Mouse (Mus musculus): ENCODE data around the gene Scrn2. TPM values are rescaled to one million over a fixed set of nuclear protein-coding genes. Genes with fewer than 3 reads are reported as not detected.

Gene Scrn2
- polyA plus RNA-seq, 1 experiment from 2014 or later, result 16.7 TPM

DNA sequence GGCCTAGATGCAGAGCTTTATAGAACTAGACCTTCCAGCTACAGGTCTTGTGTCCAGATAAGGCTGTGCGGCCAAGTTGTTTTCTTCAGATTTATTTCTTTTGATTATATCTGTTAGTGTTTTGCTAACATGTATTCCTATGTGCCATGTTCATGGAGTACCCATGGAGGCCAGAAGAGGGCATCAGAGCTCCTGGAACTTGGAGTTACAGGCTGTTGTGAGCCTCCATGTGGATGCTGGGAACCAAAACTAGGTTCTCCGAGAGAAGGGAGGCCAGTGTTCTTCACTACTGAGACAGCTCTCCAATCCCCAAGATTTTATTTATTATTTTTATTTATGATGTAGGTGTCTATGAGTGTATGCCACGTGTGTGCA is 34.2 kb downstream of the Scrn2 start:
- peaks cover 24% of the 10 kb centered on the region for H3K36me3 ChIP-seq (ENCODE audit: control insufficient read depth, insufficient read depth, low read length)
- no peak overlapping the region for H3K9ac ChIP-seq (ENCODE audit: low read depth, low read length)
- H3K27ac ChIP-seq (ENCODE audit: low read length), result no peak overlapping the region
- WGBS, result 90% methylated on average over 3 of the region's 3 CpGs
- H3K9me3 ChIP-seq (replicated peaks; ENCODE audit: control insufficient read depth, low read length, poor library complexity, severe bottlenecking), result no peaks in the 10 kb centered on the region
- no peak overlapping the region for H3K4me2 ChIP-seq (ENCODE audit: low read length)
- no peak overlapping the region for H3K4me3 ChIP-seq (ENCODE audit: low read depth, low read length)
- no peak for ATAC-seq
- no peaks in the 10 kb centered on the region for H3K27me3 ChIP-seq (ENCODE audit: control insufficient read depth, insufficient read depth, low read depth, low read length)
- H3K4me1 ChIP-seq (ENCODE audit: control insufficient read depth, insufficient read depth, low read length), result no peaks in the 10 kb centered on the region

DNA sequence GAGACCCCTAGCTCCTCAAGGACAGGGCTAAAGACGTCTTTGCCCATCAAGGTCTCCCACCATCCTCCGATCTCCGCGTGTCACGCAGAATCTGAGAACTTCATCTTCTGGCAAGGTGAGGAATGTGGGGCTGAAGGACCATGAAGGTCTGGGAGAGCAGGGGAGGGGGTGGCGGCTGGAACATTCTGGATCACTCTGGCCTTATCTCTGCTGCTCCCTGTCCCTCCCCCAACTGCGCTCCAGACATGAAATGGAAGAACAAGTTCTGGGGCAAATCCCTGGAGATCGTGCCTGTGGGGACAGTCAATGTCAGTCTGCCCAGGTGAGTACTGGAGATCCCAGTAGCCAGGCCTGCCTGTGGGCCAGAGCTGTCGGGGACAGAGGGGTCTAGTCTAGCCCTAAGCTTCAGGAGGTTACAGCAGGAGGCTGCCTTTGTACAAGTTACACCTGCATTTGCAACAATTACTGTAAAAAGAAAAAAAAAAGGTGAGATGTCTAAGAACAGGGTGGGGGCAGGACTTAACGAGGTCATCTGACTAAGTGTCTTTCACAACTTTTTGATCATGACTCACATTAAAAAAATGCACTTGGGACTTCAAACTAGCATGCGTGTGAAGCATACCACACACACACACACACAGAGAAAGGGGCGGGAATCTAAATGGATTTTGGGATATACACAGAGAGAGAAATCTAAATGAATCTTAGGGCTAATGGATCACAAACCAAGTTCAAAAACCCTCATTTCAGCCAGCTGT is 36.0 kb downstream of the Scrn2 start:
- Histone ChIP-seq H3K36me3 (ENCODE audit: control insufficient read depth, insufficient read depth, low read length) (peaks cover 19% of the 10 kb centered on the region), H3K4me1 (ENCODE audit: control insufficient read depth, insufficient read depth, low read length) (no peaks in the 10 kb centered on the region), H3K27ac (ENCODE audit: low read length) (no peak overlapping the region), H3K4me3 (ENCODE audit: low read depth, low read length) (no peak overlapping the region), H3K9me3 (replicated peaks; ENCODE audit: control insufficient read depth, low read length, poor library complexity, severe bottlenecking) (no peaks in the 10 kb centered on the region), H3K9ac (ENCODE audit: low read depth, low read length) (no peak overlapping the region), H3K4me2 (ENCODE audit: low read length) (no peak overlapping the region), H3K27me3 (ENCODE audit: control insufficient read depth, insufficient read depth, low read depth, low read length) (no peaks in the 10 kb centered on the region)
- 91% methylated on average over 12 of the region's 12 CpGs for WGBS
- ATAC-seq, result no peak

DNA sequence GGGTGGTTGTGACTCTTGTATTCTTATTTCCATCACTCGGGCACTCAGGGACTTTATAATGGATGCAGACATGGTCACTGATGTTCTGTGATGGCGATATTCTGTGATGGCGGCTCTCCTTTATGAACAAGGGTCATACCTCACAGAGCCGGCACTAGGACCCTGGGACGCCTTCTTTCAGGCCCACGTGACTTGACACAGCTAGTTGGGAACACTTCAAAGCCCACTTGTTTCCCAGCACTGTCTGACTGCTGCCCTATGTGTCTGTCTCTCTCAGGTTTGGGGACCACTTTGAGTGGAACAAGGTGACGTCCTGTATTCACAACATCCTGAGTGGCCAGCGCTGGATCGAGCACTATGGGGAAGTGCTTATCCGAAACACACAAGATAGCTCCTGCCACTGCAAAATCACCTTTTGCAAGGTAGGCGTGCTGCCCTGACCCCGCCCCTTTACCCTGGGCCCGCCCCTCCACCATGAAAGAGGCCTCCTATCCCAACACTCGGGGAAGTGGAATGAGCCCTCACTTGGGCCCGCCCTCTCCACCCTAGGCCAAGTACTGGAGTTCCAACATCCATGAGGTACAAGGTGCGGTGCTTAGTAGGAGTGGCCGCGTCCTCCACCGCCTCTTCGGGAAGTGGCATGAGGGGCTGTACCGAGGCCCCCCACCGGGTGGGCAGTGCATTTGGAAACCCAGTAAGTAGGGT is 37.1 kb downstream of the Scrn2 start:
- H3K4me1 ChIP-seq (ENCODE audit: control insufficient read depth, insufficient read depth, low read length), result no peaks in the 10 kb centered on the region
- H3K27ac ChIP-seq (ENCODE audit: low read length), result no peak overlapping the region
- H3K4me3 ChIP-seq (ENCODE audit: low read depth, low read length), result no peak overlapping the region
- H3K4me2 ChIP-seq (ENCODE audit: low read length), result no peak overlapping the region
- no peak for ATAC-seq
- H3K27me3 ChIP-seq (ENCODE audit: control insufficient read depth, insufficient read depth, low read depth, low read length), result no peaks in the 10 kb centered on the region
- WGBS, result 53% methylated on average over 22 of the region's 22 CpGs
- no peak overlapping the region for H3K9ac ChIP-seq (ENCODE audit: low read depth, low read length)
- no peaks in the 10 kb centered on the region for H3K9me3 ChIP-seq (replicated peaks; ENCODE audit: control insufficient read depth, low read length, poor library complexity, severe bottlenecking)
- H3K36me3 ChIP-seq (ENCODE audit: control insufficient read depth, insufficient read depth, low read length), result peaks cover 14% of the 10 kb centered on the region

GRCm38 (mm10) chr11:97069333-97069732 is 39.6 kb downstream of the Scrn2 start:
- Histone ChIP-seq H3K36me3 (ENCODE audit: control insufficient read depth, insufficient read depth, low read length) (peaks cover 14% of the 10 kb centered on the region), H3K9ac (ENCODE audit: low read depth, low read length) (no peak overlapping the region), H3K27ac (ENCODE audit: low read length) (no peak overlapping the region), H3K4me2 (ENCODE audit: low read length) (no peak overlapping the region), H3K4me1 (ENCODE audit: control insufficient read depth, insufficient read depth, low read length) (no peaks in the 10 kb centered on the region), H3K4me3 (ENCODE audit: low read depth, low read length) (no peak overlapping the region), H3K9me3 (replicated peaks; ENCODE audit: control insufficient read depth, low read length, poor library complexity, severe bottlenecking) (no peaks in the 10 kb centered on the region), H3K27me3 (ENCODE audit: control insufficient read depth, insufficient read depth, low read depth, low read length) (no peaks in the 10 kb centered on the region)
- 53% methylated on average over 1 of the region's 1 CpGs for WGBS
- no peak for ATAC-seq

DNA sequence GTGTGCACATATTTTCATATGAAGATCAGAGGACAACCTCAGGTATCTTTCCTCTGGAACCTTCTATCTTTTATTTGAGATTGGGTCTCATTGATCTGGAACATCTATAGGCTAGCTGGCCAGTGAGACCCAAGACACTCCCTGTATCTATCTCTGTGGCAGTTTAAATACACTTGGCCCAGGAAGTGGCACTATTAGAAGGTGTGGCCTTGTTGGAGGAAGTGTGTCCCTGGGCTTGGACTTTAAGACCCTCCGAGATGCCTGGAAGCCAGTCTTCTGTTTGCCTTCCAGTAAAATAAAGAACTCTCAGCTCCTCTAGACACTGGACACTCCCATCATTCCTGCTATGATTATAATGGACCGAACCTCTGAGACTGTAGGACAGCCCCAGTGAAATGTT is 40.0 kb downstream of the Scrn2 start:
- Histone ChIP-seq H3K9ac (ENCODE audit: low read depth, low read length) (no peak overlapping the region), H3K36me3 (ENCODE audit: control insufficient read depth, insufficient read depth, low read length) (peaks cover 14% of the 10 kb centered on the region), H3K4me2 (ENCODE audit: low read length) (no peak overlapping the region), H3K27me3 (ENCODE audit: control insufficient read depth, insufficient read depth, low read depth, low read length) (no peaks in the 10 kb centered on the region), H3K4me1 (ENCODE audit: control insufficient read depth, insufficient read depth, low read length) (no peaks in the 10 kb centered on the region), H3K9me3 (replicated peaks; ENCODE audit: control insufficient read depth, low read length, poor library complexity, severe bottlenecking) (no peaks in the 10 kb centered on the region), H3K27ac (ENCODE audit: low read length) (no peak overlapping the region), H3K4me3 (ENCODE audit: low read depth, low read length) (no peak overlapping the region)
- WGBS, result 88% methylated on average over 2 of the region's 2 CpGs
- no peak for ATAC-seq

DNA sequence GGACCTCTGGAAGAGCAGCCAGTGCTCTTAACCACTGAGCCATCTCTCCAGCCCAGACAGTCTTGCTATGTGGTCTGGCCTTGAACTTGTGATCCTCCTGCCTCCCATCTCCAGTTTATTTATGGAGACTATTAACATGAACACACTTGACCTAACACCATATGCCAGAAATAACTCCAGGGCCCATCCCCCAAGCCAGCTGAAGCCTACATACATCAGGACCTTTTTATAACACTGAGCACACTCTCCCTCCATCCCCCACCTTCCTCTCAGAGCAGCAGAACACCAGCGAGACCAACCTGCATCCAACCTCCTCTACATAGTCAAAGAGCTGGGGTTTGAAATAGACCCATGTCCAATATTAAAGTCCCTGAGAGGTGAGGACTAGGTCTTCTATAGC is 41.4 kb downstream of the Scrn2 start:
- H3K4me3 ChIP-seq (ENCODE audit: low read depth, low read length), result no peak overlapping the region
- H3K27ac ChIP-seq (ENCODE audit: low read length), result no peak overlapping the region
- 77% methylated on average over 1 of the region's 1 CpGs for WGBS
- no peaks in the 10 kb centered on the region for H3K4me1 ChIP-seq (ENCODE audit: control insufficient read depth, insufficient read depth, low read length)
- H3K36me3 ChIP-seq (ENCODE audit: control insufficient read depth, insufficient read depth, low read length), result peaks cover 12% of the 10 kb centered on the region
- H3K4me2 ChIP-seq (ENCODE audit: low read length), result no peak overlapping the region
- ATAC-seq, result no peak
- no peak overlapping the region for H3K9ac ChIP-seq (ENCODE audit: low read depth, low read length)
- H3K9me3 ChIP-seq (replicated peaks; ENCODE audit: control insufficient read depth, low read length, poor library complexity, severe bottlenecking), result no peaks in the 10 kb centered on the region
- no peaks in the 10 kb centered on the region for H3K27me3 ChIP-seq (ENCODE audit: control insufficient read depth, insufficient read depth, low read depth, low read length)

GRCm38 (mm10) chr11:97072533-97072932 is 42.8 kb downstream of the Scrn2 start:
- WGBS, result 26% methylated on average over 3 of the region's 3 CpGs
- no peak overlapping the region for H3K27ac ChIP-seq (ENCODE audit: low read length)
- H3K9me3 ChIP-seq (replicated peaks; ENCODE audit: control insufficient read depth, low read length, poor library complexity, severe bottlenecking), result no peaks in the 10 kb centered on the region
- peaks cover 5% of the 10 kb centered on the region for H3K36me3 ChIP-seq (ENCODE audit: control insufficient read depth, insufficient read depth, low read length)
- H3K9ac ChIP-seq (ENCODE audit: low read depth, low read length), result no peak overlapping the region
- no peaks in the 10 kb centered on the region for H3K4me1 ChIP-seq (ENCODE audit: control insufficient read depth, insufficient read depth, low read length)
- no peak overlapping the region for H3K4me2 ChIP-seq (ENCODE audit: low read length)
- H3K27me3 ChIP-seq (ENCODE audit: control insufficient read depth, insufficient read depth, low read depth, low read length), result no peaks in the 10 kb centered on the region
- H3K4me3 ChIP-seq (ENCODE audit: low read depth, low read length), result no peak overlapping the region
- no peak; the same call in 1 of the 2 replicates for ATAC-seq

DNA sequence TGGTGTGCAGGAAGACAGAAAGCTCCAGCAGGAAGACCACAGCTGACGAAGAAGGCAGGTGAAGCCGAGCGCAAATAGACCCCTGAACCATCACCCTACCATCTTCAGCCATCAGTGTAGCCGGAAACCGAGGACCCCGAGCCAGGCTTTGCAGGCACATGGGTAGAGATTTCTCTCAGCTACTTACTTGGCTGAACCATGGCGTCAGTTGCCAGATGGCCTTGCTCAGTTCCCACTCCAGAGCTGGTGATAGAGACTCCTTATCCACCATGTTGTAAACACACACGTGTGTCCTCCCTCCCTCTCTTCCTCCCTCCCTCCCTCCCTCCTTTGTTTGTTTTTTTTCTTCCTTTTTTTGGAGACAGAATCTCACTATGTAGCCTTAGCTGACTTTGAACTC is 44.5 kb downstream of the Scrn2 start:
- Histone ChIP-seq H3K4me3 (ENCODE audit: low read depth, low read length) (no peak overlapping the region), H3K9me3 (replicated peaks; ENCODE audit: control insufficient read depth, low read length, poor library complexity, severe bottlenecking) (no peaks in the 10 kb centered on the region), H3K4me2 (ENCODE audit: low read length) (no peak overlapping the region), H3K27me3 (ENCODE audit: control insufficient read depth, insufficient read depth, low read depth, low read length) (no peaks in the 10 kb centered on the region), H3K36me3 (ENCODE audit: control insufficient read depth, insufficient read depth, low read length) (no peaks in the 10 kb centered on the region), H3K9ac (ENCODE audit: low read depth, low read length) (no peak overlapping the region), H3K27ac (ENCODE audit: low read length) (no peak overlapping the region), H3K4me1 (ENCODE audit: control insufficient read depth, insufficient read depth, low read length) (no peaks in the 10 kb centered on the region)
- ATAC-seq, result no peak
- WGBS, result 74% methylated on average over 8 of the region's 8 CpGs

DNA sequence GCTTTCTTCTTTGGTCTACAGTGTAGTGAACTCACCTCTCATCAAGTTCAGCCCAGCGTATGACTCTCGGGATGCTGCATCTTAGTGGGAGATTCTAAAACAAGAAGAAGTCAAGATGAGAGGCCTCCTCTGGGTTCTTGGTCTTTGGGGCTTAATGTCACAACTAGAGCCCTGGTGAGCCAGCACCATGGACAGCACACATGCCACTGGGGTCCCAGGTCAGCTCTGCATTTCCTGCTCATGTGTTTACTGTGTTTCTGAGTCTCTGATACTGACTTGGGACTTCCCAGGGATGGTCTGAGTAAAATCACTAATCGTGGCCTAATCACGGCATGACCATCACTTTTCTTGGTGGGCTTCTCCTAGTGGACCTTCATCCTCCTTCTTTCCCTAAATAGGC is 49.0 kb downstream of the Scrn2 start:
- Histone ChIP-seq H3K27me3 (ENCODE audit: control insufficient read depth, insufficient read depth, low read depth, low read length) (no peaks in the 10 kb centered on the region), H3K27ac (ENCODE audit: low read length) (no peak overlapping the region), H3K9me3 (replicated peaks; ENCODE audit: control insufficient read depth, low read length, poor library complexity, severe bottlenecking) (no peaks in the 10 kb centered on the region), H3K4me1 (ENCODE audit: control insufficient read depth, insufficient read depth, low read length) (no peaks in the 10 kb centered on the region), H3K4me3 (ENCODE audit: low read depth, low read length) (no peak overlapping the region), H3K4me2 (ENCODE audit: low read length) (no peak overlapping the region), H3K9ac (ENCODE audit: low read depth, low read length) (no peak overlapping the region), H3K36me3 (ENCODE audit: control insufficient read depth, insufficient read depth, low read length) (no peaks in the 10 kb centered on the region)
- 61% methylated on average over 4 of the region's 4 CpGs for WGBS
- no peak for ATAC-seq
